Mouse (Mus musculus): ENCODE measurements around the gene Gm4779. TPM values are rescaled to one million over a fixed set of nuclear protein-coding genes. Genes with fewer than 3 reads are reported as not detected.

Gene Gm4779
- polyA plus RNA-seq, 1 experiment, result not detected

- no peak overlapping the region for H3K4me3 ChIP-seq (replicated peaks; ENCODE audit: control insufficient read depth, low read depth, low read length)
- H3K4me1 ChIP-seq (ENCODE audit: control insufficient read depth, insufficient read depth, low read length), result peaks cover 2% of the 10 kb centered on the region
- TF ChIP-seq CTCF (IDR thresholded peaks at IDR 0.05; ENCODE audit: control insufficient read depth, insufficient read depth, low read length), result no peak
- TF ChIP-seq POLR2A (IDR thresholded peaks at IDR 0.05; ENCODE audit: borderline replicate concordance, control insufficient read depth, low read depth, low read length), result no peak
- WGBS, result 30% methylated on average over 7 of the region's 7 CpGs
- no peak overlapping the region for H3K27ac ChIP-seq (ENCODE audit: control insufficient read depth, insufficient read depth, low read depth, low read length, poor library complexity)
These were observed 26.9 kb downstream of the Gm4779 start for GRCm38 (mm10) chrX:101767280-101767679.

- 73% methylated on average over 4 of the region's 4 CpGs for WGBS
- no peaks in the 10 kb centered on the region; the same call in 1 of the 2 replicates for H3K4me1 ChIP-seq (ENCODE audit: control insufficient read depth, insufficient read depth, low read length)
- H3K4me3 ChIP-seq (replicated peaks; ENCODE audit: control insufficient read depth, low read depth, low read length), result no peak overlapping the region
- TF ChIP-seq CTCF (IDR thresholded peaks at IDR 0.05; ENCODE audit: control insufficient read depth, insufficient read depth, low read length) (no peak), POLR2A (IDR thresholded peaks at IDR 0.05; ENCODE audit: borderline replicate concordance, control insufficient read depth, low read depth, low read length) (no peak)
- no peak overlapping the region for H3K27ac ChIP-seq (ENCODE audit: control insufficient read depth, insufficient read depth, low read depth, low read length, poor library complexity)
These were observed 29.1 kb downstream of the Gm4779 start for GRCm38 (mm10) chrX:101765111-101765510.

GRCm38 (mm10) chrX:101764621-101765020 lies 29.6 kb downstream of the Gm4779 start:
- no peak overlapping the region for H3K27ac ChIP-seq (ENCODE audit: control insufficient read depth, insufficient read depth, low read depth, low read length, poor library complexity)
- 35% methylated on average over 5 of the region's 5 CpGs for WGBS
- no peaks in the 10 kb centered on the region; the same call in 1 of the 2 replicates for H3K4me1 ChIP-seq (ENCODE audit: control insufficient read depth, insufficient read depth, low read length)
- TF ChIP-seq POLR2A (IDR thresholded peaks at IDR 0.05; ENCODE audit: borderline replicate concordance, control insufficient read depth, low read depth, low read length) (no peak), CTCF (IDR thresholded peaks at IDR 0.05; ENCODE audit: control insufficient read depth, insufficient read depth, low read length) (no peak)
- H3K4me3 ChIP-seq (replicated peaks; ENCODE audit: control insufficient read depth, low read depth, low read length), result no peak overlapping the region

- Histone ChIP-seq H3K4me1 (ENCODE audit: control insufficient read depth, insufficient read depth, low read length) (no peaks in the 10 kb centered on the region), H3K27ac (ENCODE audit: control insufficient read depth, insufficient read depth, low read depth, low read length, poor library complexity) (no peak overlapping the region), H3K4me3 (replicated peaks; ENCODE audit: control insufficient read depth, low read depth, low read length) (no peak overlapping the region)
- 55% methylated on average over 5 of the region's 5 CpGs for WGBS
- TF ChIP-seq CTCF (IDR thresholded peaks at IDR 0.05; ENCODE audit: control insufficient read depth, insufficient read depth, low read length), result no peak
- TF ChIP-seq POLR2A (IDR thresholded peaks at IDR 0.05; ENCODE audit: borderline replicate concordance, control insufficient read depth, low read depth, low read length), result no peak
These were observed 39.7 kb downstream of the Gm4779 start for GRCm38 (mm10) chrX:101754478-101754877.

GRCm38 (mm10) chrX:101750144-101750543 lies 44.1 kb downstream of the Gm4779 start:
- 79% methylated on average over 4 of the region's 4 CpGs for WGBS
- no peak overlapping the region for H3K27ac ChIP-seq (ENCODE audit: control insufficient read depth, insufficient read depth, low read depth, low read length, poor library complexity)
- no peaks in the 10 kb centered on the region for H3K4me1 ChIP-seq (ENCODE audit: control insufficient read depth, insufficient read depth, low read length)
- no peak for TF ChIP-seq CTCF (IDR thresholded peaks at IDR 0.05; ENCODE audit: control insufficient read depth, insufficient read depth, low read length)
- TF ChIP-seq POLR2A (IDR thresholded peaks at IDR 0.05; ENCODE audit: borderline replicate concordance, control insufficient read depth, low read depth, low read length), result no peak
- H3K4me3 ChIP-seq (replicated peaks; ENCODE audit: control insufficient read depth, low read depth, low read length), result no peak overlapping the region

GRCm38 (mm10) chrX:101741064-101741433 lies 53.2 kb downstream of the Gm4779 start:
- TF ChIP-seq POLR2A (IDR thresholded peaks at IDR 0.05; ENCODE audit: borderline replicate concordance, control insufficient read depth, low read depth, low read length) (no peak), CTCF (IDR thresholded peaks at IDR 0.05; ENCODE audit: control insufficient read depth, insufficient read depth, low read length) (no peak)
- WGBS, result 79% methylated on average over 2 of the region's 2 CpGs
- H3K4me1 ChIP-seq (ENCODE audit: control insufficient read depth, insufficient read depth, low read length), result no peaks in the 10 kb centered on the region
- no peak overlapping the region for H3K27ac ChIP-seq (ENCODE audit: control insufficient read depth, insufficient read depth, low read depth, low read length, poor library complexity)
- no peak overlapping the region for H3K4me3 ChIP-seq (replicated peaks; ENCODE audit: control insufficient read depth, low read depth, low read length)

- no peaks in the 10 kb centered on the region for H3K4me1 ChIP-seq (ENCODE audit: control insufficient read depth, insufficient read depth, low read length)
- TF ChIP-seq POLR2A (IDR thresholded peaks at IDR 0.05; ENCODE audit: borderline replicate concordance, control insufficient read depth, low read depth, low read length) (no peak), CTCF (IDR thresholded peaks at IDR 0.05; ENCODE audit: control insufficient read depth, insufficient read depth, low read length) (no peak)
- 36% methylated on average over 6 of the region's 6 CpGs for WGBS
- no peak overlapping the region for H3K27ac ChIP-seq (ENCODE audit: control insufficient read depth, insufficient read depth, low read depth, low read length, poor library complexity)
- H3K4me3 ChIP-seq (replicated peaks; ENCODE audit: control insufficient read depth, low read depth, low read length), result no peak overlapping the region
These were observed 53.7 kb downstream of the Gm4779 start for GRCm38 (mm10) chrX:101740335-101741063.

Other genes with a start within 250 kb of the Gm4779 start
- 73.2 and 107 TPM in 2 replicates for gene Ogt, start 154.4 kb downstream of the Gm4779 start, polyA plus RNA-seq (2011; ENCODE audit: insufficient read depth, insufficient read length, low replicate concordance, missing spikeins)
- 1.4 and 3.0 TPM in 2 replicates for gene Cxcr3, start 60.2 kb downstream of the Gm4779 start, polyA plus RNA-seq (2011; ENCODE audit: insufficient read depth, insufficient read length, low replicate concordance, missing spikeins)
- not detected in 2 replicates for gene 8030474K03Rik, start 233 bp upstream of the Gm4779 start, polyA plus RNA-seq (2011; ENCODE audit: insufficient read depth, insufficient read length, low replicate concordance, missing spikeins)
- gene Nhsl2, start 55.0 kb upstream of the Gm4779 start, polyA plus RNA-seq (2011; ENCODE audit: insufficient read depth, insufficient read length, low replicate concordance, missing spikeins), result 2.5 and 10.9 TPM in 2 replicates

Data from bone marrow, adult 2 months (tissue).